Mouse (Mus musculus) right cerebral cortex, adult 2 months (tissue): ENCODE data around the gene Acaca.

ENCODE experiments used
- DNase-seq, 2 experiments: peaks; one replicate each; pipeline ENCODE4 v3.0.0; 2021 to 2022; ENCODE audit warnings: low spot score in 2 of 2

Acaca gene

GRCm38 (mm10) chr11:84128943-84129798 is at the start of gene Acaca, which contains the start of gene Tada2a:
Acaca (plus strand) TSS chr11:84129672.
Tada2a (minus strand) TSS chr11:84129600.
- peak; percentile 69 to 72 for DNase-seq

GRCm38 (mm10) chr11:84079887-84080286 is 49.6 kb upstream of the Acaca start:
- no peak for DNase-seq

- DNase-seq = no peak
Observed at GRCm38 (mm10) chr11:84080327-84080726, 49.1 kb upstream of the Acaca start.

- no peak for DNase-seq
Observed at GRCm38 (mm10) chr11:84081901-84082300, 47.6 kb upstream of the Acaca start.

- no peak for DNase-seq
Observed at GRCm38 (mm10) chr11:84090572-84090971, 38.9 kb upstream of the Acaca start.

- DNase-seq = no peak
Observed at GRCm38 (mm10) chr11:84095084-84095483, 34.4 kb upstream of the Acaca start.

DNA sequence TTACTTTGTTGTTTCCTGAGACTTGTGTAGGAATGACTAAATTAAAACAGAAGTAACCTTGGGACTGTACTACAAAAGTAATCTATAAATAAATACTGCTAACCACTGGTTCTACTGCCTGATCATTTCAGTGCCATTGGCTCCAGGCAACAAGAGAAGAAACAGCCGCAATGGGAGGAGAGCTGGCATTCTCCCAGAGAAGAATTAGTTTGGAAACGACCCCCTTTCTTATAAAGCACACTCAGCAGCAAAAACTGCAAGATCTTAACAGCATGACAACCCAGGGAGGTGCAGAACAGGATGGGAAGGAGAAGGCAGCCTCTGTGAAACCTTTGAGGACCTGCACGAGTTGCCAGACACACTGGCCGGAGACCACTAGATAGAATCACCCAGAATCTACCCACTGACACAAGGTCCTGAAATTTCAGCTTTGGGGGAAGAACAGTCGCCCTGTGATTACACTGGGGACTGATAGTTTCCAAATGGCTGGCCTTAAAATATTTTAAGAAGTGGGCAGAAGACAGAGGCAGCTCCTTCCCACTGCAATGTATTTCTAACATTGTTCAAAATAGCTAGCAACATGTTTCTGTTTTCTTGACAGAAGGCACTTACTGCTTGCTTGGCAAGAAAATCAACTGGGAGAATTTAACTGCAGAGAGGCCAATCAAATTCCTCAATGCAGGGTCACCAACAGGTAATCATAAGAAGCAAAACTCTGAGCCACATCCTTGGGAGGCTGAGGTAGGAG is 32.0 kb upstream of the Acaca start:
- DNase-seq = peak in 1 of 2 experiments; percentile 31

GRCm38 (mm10) chr11:84101182-84101581 is 28.3 kb upstream of the Acaca start:
- DNase-seq = no peak

- no peak for DNase-seq
Observed at GRCm38 (mm10) chr11:84104036-84104435, 25.4 kb upstream of the Acaca start.

DNA sequence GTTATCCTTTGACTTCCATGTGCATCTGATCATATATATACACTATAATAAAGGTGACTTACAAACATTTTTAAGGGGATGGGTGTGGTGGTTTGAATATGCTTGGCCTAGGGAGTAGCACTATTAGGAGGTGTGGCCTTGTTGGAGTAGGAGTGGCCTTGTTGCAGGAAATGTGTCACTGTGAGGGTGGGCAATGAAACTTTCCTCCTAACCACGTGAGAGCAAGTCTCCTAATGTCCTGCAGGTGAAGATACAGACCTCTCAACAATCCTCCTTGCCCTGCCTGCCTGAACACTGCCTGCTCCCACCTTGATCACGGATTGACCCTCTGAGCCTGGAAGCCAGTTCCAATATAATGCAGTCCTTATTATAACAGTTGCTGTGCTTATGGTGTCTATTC is 22.3 kb upstream of the Acaca start:
- DNase-seq = no peak

DNA sequence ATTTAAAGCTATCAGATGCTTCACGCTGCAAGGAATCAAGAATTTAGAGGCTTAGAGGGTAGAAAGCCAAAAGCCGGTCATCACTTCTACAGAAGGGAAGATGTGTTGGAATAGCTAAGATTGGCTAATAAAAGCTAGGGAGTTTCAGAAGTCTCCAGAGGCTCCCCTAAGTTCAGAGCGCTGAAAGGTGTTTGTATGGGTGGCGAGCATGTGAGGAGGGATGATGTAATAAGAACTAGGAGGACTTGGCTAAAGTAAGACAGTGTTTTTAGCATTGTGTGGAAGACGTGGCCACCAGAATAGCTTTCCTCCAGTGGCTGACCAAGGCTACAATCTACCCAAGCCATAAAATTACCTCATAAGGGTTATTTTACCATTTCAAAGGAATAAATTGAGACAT is 15.8 kb upstream of the Acaca start:
- DNase-seq = peak; percentile 34 to 37

DNA sequence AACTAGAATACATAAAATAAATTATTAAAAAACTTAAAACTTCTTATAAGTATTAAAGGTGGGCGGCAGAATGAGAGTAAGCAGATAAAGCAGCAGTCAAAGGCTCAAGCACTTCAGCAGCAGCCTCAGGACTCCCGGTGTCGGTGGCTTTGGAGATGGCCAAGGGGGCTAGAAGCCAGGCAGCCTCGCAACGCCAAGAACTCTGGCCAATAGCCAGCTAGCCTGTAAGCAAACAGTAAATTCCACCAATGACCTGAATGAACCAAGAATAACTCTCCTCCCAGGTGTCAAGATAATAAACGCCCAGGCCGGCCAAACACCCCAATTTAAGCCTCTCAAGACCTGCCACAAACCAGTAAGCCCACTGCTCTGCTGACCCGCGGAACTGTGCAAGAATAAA is 13.8 kb upstream of the Acaca start:
- no peak for DNase-seq

DNA sequence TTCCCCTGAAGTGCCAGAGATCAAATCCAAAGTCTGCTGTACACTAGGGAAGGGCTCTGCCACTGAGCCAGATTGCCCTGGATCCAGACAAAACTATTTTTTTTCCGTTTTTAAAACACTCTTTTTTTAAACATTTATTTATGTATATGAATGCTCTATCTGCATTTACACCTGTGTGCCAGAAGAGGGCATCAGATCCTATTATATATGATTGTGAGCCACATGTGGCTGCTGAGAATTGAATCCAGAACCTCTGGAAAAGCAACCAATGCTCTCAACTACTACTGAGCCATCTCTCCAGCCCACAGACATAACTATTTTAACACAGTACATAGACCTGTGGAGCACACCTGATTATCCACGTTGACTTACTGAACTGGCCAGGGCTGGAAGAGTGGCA is 13.3 kb upstream of the Acaca start:
- no peak for DNase-seq

GRCm38 (mm10) chr11:84117431-84117830 is 12.0 kb upstream of the Acaca start:
- no peak for DNase-seq

DNA sequence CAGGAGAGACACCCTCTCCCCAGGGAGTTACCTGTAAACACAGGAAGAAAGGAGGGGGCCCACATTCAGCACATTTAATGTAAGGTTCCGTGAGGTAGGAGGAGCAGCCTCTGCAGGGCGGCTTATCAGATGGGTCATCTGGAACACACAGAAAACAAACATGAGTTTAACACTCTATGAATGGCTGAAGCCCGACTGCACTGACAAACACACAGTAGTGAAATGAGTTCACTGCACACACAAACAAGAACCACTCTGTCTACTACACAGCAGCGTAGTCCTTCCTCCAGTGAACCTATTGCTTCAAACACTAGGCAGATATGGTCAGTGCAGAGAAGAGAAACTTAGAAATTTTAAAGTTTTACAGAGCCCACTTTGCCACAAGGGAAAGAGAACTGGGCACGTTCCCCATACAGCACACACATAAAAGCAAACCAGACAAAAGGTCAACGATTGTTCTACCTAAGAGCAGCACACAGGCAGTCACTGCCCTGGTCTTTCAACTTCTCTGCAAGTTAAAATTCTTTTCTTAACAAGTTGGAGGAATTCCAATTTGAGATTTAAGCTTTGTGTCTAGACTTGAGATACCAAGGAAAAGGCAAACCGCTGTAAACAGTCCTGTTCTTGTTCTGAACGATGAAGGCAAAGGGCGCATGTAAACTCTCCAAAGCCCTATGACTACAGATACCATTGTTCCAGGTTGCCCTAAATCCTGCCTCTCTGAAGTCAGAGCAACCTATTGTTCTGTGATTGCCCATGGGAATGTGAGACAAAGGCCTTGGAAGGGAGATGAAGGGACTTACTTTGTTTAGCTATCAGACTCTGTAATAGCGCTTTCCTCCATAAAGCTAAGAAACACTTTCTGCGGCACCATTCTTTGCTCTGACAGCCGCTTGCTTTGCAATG is 8.2 kb upstream of the Acaca start:
- no peak for DNase-seq

GRCm38 (mm10) chr11:84127977-84128376 is 1.5 kb upstream of the Acaca start:
- no peak for DNase-seq

DNA sequence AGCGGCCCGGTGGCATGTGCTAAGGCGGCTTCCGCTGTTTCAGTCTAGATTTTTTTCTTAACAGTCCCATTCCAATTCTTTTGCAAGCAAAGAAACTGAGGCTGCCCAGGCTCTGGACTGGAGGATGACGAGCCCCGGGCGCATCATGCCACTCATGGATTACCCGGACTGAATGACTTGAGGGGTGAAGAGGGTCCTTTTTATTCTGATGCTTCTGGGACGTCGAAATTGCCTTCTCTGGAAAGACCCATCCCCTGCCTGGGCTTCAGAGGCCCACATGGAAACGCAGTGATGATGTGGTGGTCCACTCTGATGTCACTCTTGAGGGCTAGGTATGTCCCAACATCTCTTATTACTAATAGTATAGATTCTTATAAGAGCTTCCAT is 320 bp downstream of the Acaca start:
- no peak for DNase-seq

- no peak for DNase-seq
Observed at GRCm38 (mm10) chr11:84134331-84134860, 4.9 kb downstream of the Acaca start.

DNA sequence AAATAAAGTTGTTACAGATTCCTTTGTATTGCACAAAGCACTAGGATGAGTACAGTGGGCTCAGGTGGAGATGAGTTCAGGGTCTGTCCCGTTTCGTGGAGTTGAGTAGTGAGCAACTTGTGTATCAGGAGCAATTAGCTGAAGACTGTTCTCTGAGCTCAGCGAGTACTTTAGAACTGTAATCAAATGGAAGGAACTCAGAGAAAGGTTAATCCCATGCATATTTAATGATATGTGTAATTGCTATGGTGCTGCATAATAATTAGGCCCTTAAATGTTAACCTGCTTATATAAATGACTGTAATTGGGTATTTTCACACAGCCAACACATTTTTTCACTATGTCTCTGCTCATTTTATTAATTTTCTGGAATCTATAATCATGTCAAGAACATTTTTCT is 7.0 kb downstream of the Acaca start:
- DNase-seq = no peak

DNA sequence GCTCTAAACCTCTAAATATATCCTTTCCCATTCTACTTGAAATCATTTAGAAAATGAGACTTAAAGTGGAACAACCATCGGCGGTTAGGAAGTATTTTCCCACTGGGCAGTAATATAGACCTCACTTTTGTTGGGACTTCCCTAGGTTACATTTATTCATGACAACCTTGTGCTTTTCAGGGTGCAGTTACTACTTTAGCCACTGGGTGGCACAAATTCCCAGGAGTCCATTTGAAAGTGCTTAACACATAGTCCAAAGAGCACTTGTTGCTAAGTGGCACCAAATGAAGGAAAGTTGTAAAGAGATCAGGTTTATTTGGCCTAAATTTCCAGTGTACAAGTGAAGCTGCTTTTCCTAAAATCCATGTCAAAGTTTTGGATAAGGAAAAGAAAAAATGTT is 12.3 kb downstream of the Acaca start:
- peak; percentile 53 to 59 for DNase-seq

- DNase-seq = no peak
Observed at GRCm38 (mm10) chr11:84145201-84145798, 15.8 kb downstream of the Acaca start.
